Mouse (Mus musculus) lung, embryonic 16.5 days (tissue): Measurements from ENCODE around the gene Itpka. TPM values are rescaled to one million over a fixed set of nuclear protein-coding genes. Genes with fewer than 3 reads are reported as not detected.
A peak's percentile ranks its signal among the peaks of the same experiment; 100 is the strongest.
"Not testable (repeated sequence)": the region's sequence is repeated elsewhere in the genome, so short reads cannot be mapped to it uniquely, and the experiment has no call there.

ENCODE experiments used
- ATAC-seq: fragments of 200-750 bp; cut with Nextera tagmentation; 2 replicates; pipeline ENCODE4 v1.8.0; 2017; ENCODE audit warnings: low read depth, mild to moderate bottlenecking, moderate library complexity
- H3K27ac ChIP-seq: fragments of 300-500 bp; sonication (generic); 2 replicates; pipeline ENCODE4 v1.5.1; 2014; ENCODE audit warnings: mild to moderate bottlenecking, control low read depth, low read length
- H3K27me3 ChIP-seq: fragments of 300-500 bp; sonication (generic); 2 replicates; pipeline ENCODE4 v1.6.1; 2014; ENCODE audit warnings: low read depth, low read length, mixed read lengths; ENCODE audit not compliant: control insufficient read depth, insufficient read depth
- H3K36me3 ChIP-seq: fragments of 300-500 bp; sonication (generic); 2 replicates; pipeline ENCODE4 v1.6.1; 2014; ENCODE audit warnings: low read length; ENCODE audit not compliant: control insufficient read depth, insufficient read depth
- H3K4me1 ChIP-seq: fragments of 300-500 bp; sonication (generic); replicated peaks from 2 replicates; pipeline ENCODE4 v1.6.1; 2014; ENCODE audit warnings: low read length, mixed read lengths; ENCODE audit not compliant: control insufficient read depth, insufficient read depth
- H3K4me2 ChIP-seq: fragments of 300-500 bp; sonication (generic); 2 replicates; pipeline ENCODE4 v1.6.1; 2014; ENCODE audit warnings: low read depth, low read length, control low read depth
- H3K4me3 ChIP-seq: fragments of 300-500 bp; sonication (generic); 2 replicates; pipeline ENCODE4 v1.5.1; 2014; ENCODE audit warnings: mild to moderate bottlenecking, low read length, control low read depth
- H3K9ac ChIP-seq: fragments of 300-500 bp; sonication (generic); 2 replicates; pipeline ENCODE4 v1.6.1; 2014; ENCODE audit warnings: low read length, control low read depth
- H3K9me3 ChIP-seq: fragments of 300-500 bp; sonication (generic); 2 replicates; pipeline ENCODE4 v1.6.1; 2016; ENCODE audit warnings: low read length; ENCODE audit not compliant: control insufficient read depth
- WGBS: fragments of 180-500 bp; shearing (Covaris S2); extraction: QIAGEN DNeasy Blood & Tissue Kit; methylation state at CpG from one replicate; pipeline ENCODE4 v1.1.7; 2014; 5-methylcytosine and 5-hydroxymethylcytosine counted together
- polyA plus RNA-seq: library from polyadenylated mRNA; unstranded; fragments of >200 nt; fragmentation: Nextera tagmentation; extraction: Ambion mirVana; gene quantifications from 2 replicates; pipeline ENCODE4 v1.2.1, GENCODE M21; 2015

Itpka gene
- 3.0 and 3.6 TPM in 2 replicates for polyA plus RNA-seq

DNA sequence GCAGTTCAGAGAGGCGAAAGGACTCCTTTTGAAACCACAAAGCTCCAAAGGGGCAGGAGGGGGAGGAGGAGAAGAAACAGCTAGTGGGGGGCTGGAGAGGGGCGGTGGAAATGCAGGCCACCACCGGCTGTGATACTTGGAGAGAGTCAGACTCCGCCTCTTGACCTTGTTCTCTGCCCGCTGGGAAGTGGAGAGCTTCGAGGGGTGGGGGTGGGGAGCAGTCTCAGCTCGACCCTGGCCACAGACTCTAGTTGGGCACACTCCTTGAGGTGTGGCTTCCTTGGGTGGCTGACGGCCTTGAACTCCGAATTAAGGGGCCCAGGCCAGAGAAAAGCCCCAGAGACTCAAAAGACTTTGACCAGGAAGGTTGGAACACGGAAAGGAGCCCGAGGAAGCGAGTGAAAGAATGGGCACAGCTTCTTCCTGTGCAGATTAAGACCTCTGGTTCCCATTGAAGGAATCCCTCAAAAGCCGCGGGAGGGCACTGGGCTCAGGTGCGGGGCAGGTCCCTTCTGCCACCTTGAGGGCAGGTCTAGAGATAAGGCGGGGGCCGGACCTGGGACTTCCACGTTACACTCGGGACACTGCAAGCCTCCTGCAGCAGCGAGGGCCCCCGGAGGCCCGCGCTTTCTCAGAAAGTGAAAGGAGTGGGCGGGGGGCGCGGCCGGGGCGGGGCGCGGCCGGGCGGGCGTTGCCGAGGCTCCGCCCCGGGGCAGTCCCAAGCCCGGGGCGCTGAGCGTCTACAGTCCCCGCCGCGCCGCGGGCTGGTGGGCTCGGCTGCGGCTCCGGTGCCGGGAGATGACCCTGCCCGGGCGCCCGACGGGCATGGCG, at the start of gene Itpka:
Itpka (plus strand) TSS at position 757 of the 831 bp plus-strand sequence.
- peaks cover 22% of the 10 kb centered on the region for H3K4me1 ChIP-seq
- peak within 1 kb of the TSS; percentile 92 for H3K27ac ChIP-seq
- peaks cover 19% of the 10 kb centered on the region for H3K27me3 ChIP-seq
- peak; percentile 90 for ATAC-seq
- H3K4me2 ChIP-seq, result peak within 1 kb of the TSS; percentile 99
- peak within 1 kb of the TSS; percentile 70 for H3K4me3 ChIP-seq
- H3K9me3 ChIP-seq, result no peaks in the 10 kb centered on the region
- H3K36me3 ChIP-seq, result no peaks in the 10 kb centered on the region
- H3K9ac ChIP-seq, result peak within 1 kb of the TSS; percentile 79
- under 1% methylated on average over 48 of the region's 53 CpGs for WGBS

DNA sequence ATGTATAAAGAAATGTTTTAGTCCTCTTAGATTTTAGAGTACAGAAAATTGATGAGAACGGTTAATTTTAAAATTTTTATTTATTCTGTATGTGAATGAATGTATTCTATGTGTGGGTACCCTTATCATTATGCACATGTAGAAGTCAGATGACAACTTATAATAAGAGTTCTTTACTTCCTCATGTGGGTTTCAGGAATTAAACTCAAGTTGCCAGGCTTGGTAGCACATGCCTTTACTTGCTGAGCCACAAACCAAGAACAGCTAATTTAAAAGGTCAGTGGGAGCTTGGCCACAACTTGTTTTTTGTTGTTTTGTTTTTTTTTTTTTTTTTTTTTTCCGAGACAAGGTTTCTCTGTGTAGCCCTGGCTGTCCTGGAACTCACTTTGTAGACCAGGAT, 47.3 kb upstream of the Itpka start:
- no peak overlapping the region for H3K27ac ChIP-seq

DNA sequence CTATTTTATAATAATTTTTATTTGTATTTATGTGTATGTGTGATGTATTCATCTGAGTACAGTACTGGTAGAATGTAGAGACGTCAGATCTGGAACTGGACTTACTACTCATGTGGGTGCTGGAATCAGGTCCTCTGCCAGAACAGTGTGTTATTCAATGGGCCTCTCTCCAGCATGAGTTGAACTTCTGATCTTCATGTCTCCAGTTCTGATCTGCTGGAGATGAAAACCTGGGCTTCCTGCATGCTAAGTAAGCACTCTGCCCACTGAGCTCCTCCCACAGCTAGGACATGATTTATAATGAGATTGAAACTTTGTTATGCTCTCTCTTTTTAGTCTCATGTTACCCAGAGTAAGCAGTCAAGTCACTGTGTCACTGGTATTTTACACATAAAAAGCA, 46.0 kb upstream of the Itpka start:
- H3K36me3 ChIP-seq, result peaks cover 4% of the 10 kb centered on the region; the same call in 1 of the 2 replicates
- no peak overlapping the region for H3K4me3 ChIP-seq
- H3K9me3 ChIP-seq, result no peaks in the 10 kb centered on the region
- WGBS, result 39% methylated on average over 1 of the region's 1 CpGs
- H3K9ac ChIP-seq, result no peak overlapping the region
- H3K4me2 ChIP-seq, result no peak overlapping the region
- no peak overlapping the region for H3K27ac ChIP-seq
- ATAC-seq, result no peak
- no peaks in the 10 kb centered on the region for H3K4me1 ChIP-seq
- no peaks in the 10 kb centered on the region for H3K27me3 ChIP-seq

More for the DNA sequence above, 47.3 kb upstream of the Itpka start:
- no peak for ATAC-seq
- no peak overlapping the region for H3K9ac ChIP-seq
- H3K4me2 ChIP-seq, result no peak overlapping the region
- no peaks in the 10 kb centered on the region for H3K27me3 ChIP-seq
- no peaks in the 10 kb centered on the region for H3K4me1 ChIP-seq
- H3K4me3 ChIP-seq, result no peak overlapping the region
- no peaks in the 10 kb centered on the region for H3K9me3 ChIP-seq
- peaks cover 3% of the 10 kb centered on the region; the same call in 1 of the 2 replicates for H3K36me3 ChIP-seq
- WGBS, result over 99% methylated on average over 2 of the region's 2 CpGs

DNA sequence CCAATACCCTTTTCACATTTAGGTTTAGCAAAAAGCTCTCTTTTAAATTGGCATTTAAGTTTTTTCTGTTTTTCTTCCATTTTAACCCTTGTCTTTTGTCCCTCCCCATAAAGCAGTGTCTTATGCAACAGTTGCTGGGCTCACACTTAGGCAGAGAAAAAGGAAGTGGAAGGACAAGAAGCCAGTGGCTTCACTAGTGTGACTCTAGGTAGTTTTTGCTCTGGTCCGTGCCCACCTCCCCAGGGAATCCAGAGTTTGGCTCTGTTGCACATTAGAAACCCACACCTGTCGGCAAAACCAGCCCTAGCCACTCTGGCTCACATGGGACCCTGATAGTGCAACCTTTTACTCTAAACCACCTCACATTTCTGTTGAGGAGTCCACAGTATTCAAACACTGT, 43.7 kb upstream of the Itpka start:
- Histone ChIP-seq H3K9ac (no peak overlapping the region), H3K27ac (no peak overlapping the region), H3K4me1 (no peaks in the 10 kb centered on the region), H3K4me3 (no peak overlapping the region), H3K4me2 (no peak overlapping the region), H3K36me3 (peaks cover 8% of the 10 kb centered on the region; the same call in 1 of the 2 replicates), H3K9me3 (no peaks in the 10 kb centered on the region), H3K27me3 (no peaks in the 10 kb centered on the region)
- no peak for ATAC-seq
- WGBS, result 89% methylated on average over 2 of the region's 2 CpGs

DNA sequence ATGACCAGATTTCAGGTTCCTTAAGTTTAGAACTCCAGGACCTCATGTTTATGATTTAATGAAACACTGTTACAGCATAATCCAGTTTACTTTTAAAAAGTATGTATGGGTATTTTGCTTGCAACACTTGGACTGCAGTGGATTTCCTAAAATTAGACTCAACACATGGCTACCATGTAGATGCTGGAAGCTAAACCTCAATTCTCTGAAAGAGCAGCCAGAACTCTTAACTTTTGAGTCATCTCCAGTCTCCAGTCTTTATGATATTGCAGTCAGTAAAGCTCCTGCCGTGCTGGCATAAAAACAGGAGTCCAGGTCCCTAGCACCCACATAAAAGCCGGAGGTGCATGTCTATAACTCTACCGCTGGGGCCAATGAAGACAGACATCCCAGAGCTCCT, 42.2 kb upstream of the Itpka start:
- Histone ChIP-seq H3K27ac (no peak overlapping the region), H3K4me1 (no peaks in the 10 kb centered on the region), H3K4me3 (no peak overlapping the region), H3K9me3 (no peaks in the 10 kb centered on the region), H3K4me2 (no peak overlapping the region), H3K9ac (no peak overlapping the region), H3K27me3 (no peaks in the 10 kb centered on the region), H3K36me3 (peaks cover 5% of the 10 kb centered on the region; the same call in 1 of the 2 replicates)
- ATAC-seq, result no peak
- WGBS, result 89% methylated on average over 3 of the region's 3 CpGs

DNA sequence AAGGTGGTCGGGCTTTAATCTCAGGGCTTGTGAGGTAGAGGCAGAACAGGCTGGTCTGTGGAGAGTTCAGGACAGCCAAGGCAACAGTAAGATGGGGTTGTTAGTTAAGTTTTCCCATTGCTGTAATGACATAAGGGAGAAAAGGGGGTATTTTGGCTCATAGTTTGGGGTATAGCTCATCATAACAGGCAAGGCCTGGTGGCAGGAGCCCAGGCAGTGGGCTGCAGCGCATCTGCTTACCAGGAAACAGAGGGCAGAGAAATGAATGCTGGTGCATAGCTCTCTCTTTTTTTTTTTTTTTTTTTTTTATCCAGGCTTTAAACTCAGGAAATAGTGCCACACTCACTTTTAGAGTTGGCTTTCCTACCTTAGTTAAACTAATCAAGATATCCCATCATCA, 39.0 kb upstream of the Itpka start:
- no peaks in the 10 kb centered on the region for H3K27me3 ChIP-seq
- no peaks in the 10 kb centered on the region for H3K4me1 ChIP-seq
- peaks cover 12% of the 10 kb centered on the region for H3K36me3 ChIP-seq
- 89% methylated on average over 2 of the region's 2 CpGs for WGBS
- no peak overlapping the region for H3K27ac ChIP-seq
- no peak overlapping the region for H3K9ac ChIP-seq
- H3K4me3 ChIP-seq, result no peak overlapping the region
- no peak for ATAC-seq
- no peaks in the 10 kb centered on the region for H3K9me3 ChIP-seq
- H3K4me2 ChIP-seq, result no peak overlapping the region

DNA sequence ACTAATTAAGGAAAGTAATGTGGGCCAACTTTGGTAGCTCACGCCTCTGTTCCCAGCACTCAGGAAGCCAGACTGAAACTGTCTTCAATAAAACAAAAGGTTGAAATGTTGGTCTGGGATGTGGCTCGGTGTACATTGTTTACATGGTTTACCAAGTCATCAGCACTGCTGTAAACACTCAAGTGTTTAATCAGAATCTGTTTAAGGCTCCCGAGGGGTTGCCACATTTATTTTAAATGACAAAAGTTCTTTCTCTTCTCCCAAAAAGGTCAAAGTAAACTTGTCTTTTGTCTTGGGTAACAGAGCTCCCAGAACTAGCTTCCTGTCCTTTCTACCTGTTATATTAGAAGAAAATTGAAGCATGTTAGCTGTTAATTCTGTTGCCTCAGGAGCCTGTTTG, 34.5 kb upstream of the Itpka start:
- Histone ChIP-seq H3K36me3 (peaks cover 25% of the 10 kb centered on the region), H3K9ac (no peak overlapping the region), H3K9me3 (no peaks in the 10 kb centered on the region), H3K27me3 (no peaks in the 10 kb centered on the region), H3K4me2 (no peak overlapping the region), H3K27ac (no peak overlapping the region), H3K4me1 (no peaks in the 10 kb centered on the region), H3K4me3 (no peak overlapping the region)
- 70% methylated on average over 3 of the region's 3 CpGs for WGBS
- ATAC-seq, result no peak

DNA sequence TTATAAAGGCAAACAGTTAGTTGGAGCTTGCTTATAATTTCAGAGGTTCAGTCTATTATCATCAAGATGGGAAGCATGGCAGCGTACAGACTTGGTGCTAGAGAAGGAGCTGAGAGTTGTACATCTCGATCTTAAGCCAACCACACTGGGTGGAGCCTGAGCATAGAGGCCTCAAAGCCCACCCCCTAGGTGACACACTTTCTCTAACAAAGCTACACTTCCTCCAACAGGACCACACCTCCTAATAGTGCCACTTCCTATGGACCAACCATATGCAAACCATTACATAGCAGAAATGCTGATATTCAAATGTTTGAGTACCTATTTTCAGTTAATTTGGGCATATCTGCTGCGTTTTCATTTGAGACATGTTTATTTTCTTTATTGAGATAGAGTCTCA, 32.1 kb upstream of the Itpka start:
- Histone ChIP-seq H3K4me1 (no peaks in the 10 kb centered on the region), H3K4me3 (no peak overlapping the region), H3K9me3 (no peaks in the 10 kb centered on the region), H3K4me2 (no peak overlapping the region), H3K36me3 (peaks cover 25% of the 10 kb centered on the region), H3K27me3 (no peaks in the 10 kb centered on the region), H3K27ac (no peak overlapping the region), H3K9ac (no peak overlapping the region)
- 91% methylated on average over 3 of the region's 3 CpGs for WGBS
- no peak for ATAC-seq

DNA sequence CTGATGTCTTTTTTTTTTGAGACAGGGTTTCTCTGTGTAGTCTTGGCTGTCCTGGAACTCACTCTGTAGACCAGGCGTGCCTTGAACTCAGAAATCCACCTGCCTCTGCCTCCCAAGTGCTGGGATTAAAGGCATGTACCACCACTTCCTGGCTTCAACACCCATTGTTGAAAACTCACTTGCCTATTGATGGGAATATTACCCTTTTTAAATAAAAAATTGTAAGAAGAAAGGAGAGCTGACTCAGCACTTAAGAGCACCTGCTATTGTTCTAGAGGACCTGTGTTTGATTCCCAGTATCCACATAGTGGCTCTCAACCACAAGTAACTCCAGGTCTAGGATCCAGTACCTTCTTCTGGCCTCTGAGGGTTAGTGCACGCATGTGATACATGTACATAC, 26.3 kb upstream of the Itpka start:
- not testable (repeated sequence) for H3K4me3 ChIP-seq, H3K27me3 ChIP-seq, ATAC-seq, H3K9ac ChIP-seq, H3K4me2 ChIP-seq, H3K27ac ChIP-seq, H3K9me3 ChIP-seq, H3K4me1 ChIP-seq
- WGBS, result 85% methylated on average over 2 of the region's 2 CpGs
- H3K36me3 ChIP-seq, result peaks cover 20% of the 10 kb centered on the region
